Mouse (Mus musculus) stomach, postnatal 0 days (tissue): Measurements from ENCODE around the gene Ciao2a. TPM values are rescaled to one million over a fixed set of nuclear protein-coding genes. Genes with fewer than 3 reads are reported as not detected.

Experiments
- ATAC-seq: fragments of 200-750 bp; cut with Nextera tagmentation; 2 replicates; pipeline ENCODE4 v1.8.0; 2017; ENCODE audit not compliant: low FRiP score, low TSS enrichment
- DNase-seq: peaks from one replicate; pipeline ENCODE4 v3.0.0-alpha.2; 2016; ENCODE audit warnings: low spot score
- H3K27ac ChIP-seq: fragments of 300-500 bp; sonication (generic); replicated peaks from 2 replicates; pipeline ENCODE4 v1.5.1; 2014; ENCODE audit warnings: mild to moderate bottlenecking, control low read depth
- H3K27me3 ChIP-seq: fragments of 300-500 bp; sonication (generic); 2 replicates; pipeline ENCODE4 v1.6.1; 2014; ENCODE audit warnings: low read length; ENCODE audit not compliant: control insufficient read depth, insufficient read depth
- H3K36me3 ChIP-seq: fragments of 300-500 bp; sonication (generic); 2 replicates; pipeline ENCODE4 v1.6.1; 2014; ENCODE audit warnings: low read length, mixed read lengths; ENCODE audit not compliant: control insufficient read depth, insufficient read depth
- H3K4me1 ChIP-seq: fragments of 300-500 bp; sonication (generic); replicated peaks from 2 replicates; pipeline ENCODE4 v1.6.1; 2014; ENCODE audit warnings: antibody characterized with exemption; ENCODE audit not compliant: control insufficient read depth, insufficient read depth
- H3K4me2 ChIP-seq: fragments of 300-500 bp; sonication (generic); replicated peaks from 2 replicates; pipeline ENCODE4 v1.6.1; 2014; ENCODE audit warnings: low read depth, mild to moderate bottlenecking, control low read depth, moderate library complexity
- H3K4me3 ChIP-seq: fragments of 300-500 bp; sonication (generic); 2 replicates; pipeline ENCODE4 v1.5.1; 2014; ENCODE audit warnings: low read depth, low read length, control low read depth
- H3K9ac ChIP-seq: fragments of 300-500 bp; sonication (generic); 2 replicates; pipeline ENCODE4 v1.6.1; 2014; ENCODE audit warnings: mild to moderate bottlenecking, low read length, control low read depth, mixed read lengths
- H3K9me3 ChIP-seq: fragments of 300-500 bp; sonication (generic); 2 replicates; pipeline ENCODE4 v1.6.1; 2016; ENCODE audit warnings: low read length; ENCODE audit not compliant: control insufficient read depth
- CTCF ChIP-seq: IDR thresholded peaks from 2 replicates; pipeline ENCODE4 v1.5.1; 2016; ENCODE audit warnings: antibody characterized with exemption, low read depth, mild to moderate bottlenecking, moderate library complexity
- EP300 ChIP-seq: optimal IDR thresholded peaks from 2 replicates; pipeline ENCODE3; 2016; ENCODE audit warnings: antibody characterized with exemption
- WGBS: fragments of 180-500 bp; shearing (Covaris S2); extraction: QIAGEN DNeasy Blood & Tissue Kit; methylation state at CpG from one replicate; pipeline ENCODE4 v1.1.7; 2014; 5-methylcytosine and 5-hydroxymethylcytosine counted together
- polyA plus RNA-seq: library from polyadenylated mRNA; unstranded; fragments of >200 nt; fragmentation: Nextera tagmentation; extraction: Ambion mirVana; gene quantifications from 2 replicates; pipeline ENCODE4 v1.2.1, GENCODE M21; 2015

The Ciao2a gene
- polyA plus RNA-seq, result 131 and 138 TPM in 2 replicates

- H3K27ac ChIP-seq, result peak within 1 kb of the TSS; percentile 67
- peak within 1 kb of the TSS; percentile 69 for H3K4me2 ChIP-seq
- WGBS, result under 1% methylated on average over 34 of the region's 34 CpGs
- 0 out of 2 replicates have a peak, but pooled peaks cover 3% of the 10 kb centered on the region for H3K4me1 ChIP-seq
- ATAC-seq, result peak; percentile 85
- H3K36me3 ChIP-seq, result no peaks in the 10 kb centered on the region
- peak; percentile 28 for TF ChIP-seq CTCF
- TF ChIP-seq EP300, result no peak
- H3K4me3 ChIP-seq, result peak within 1 kb of the TSS; percentile 50
- H3K9me3 ChIP-seq, result no peaks in the 10 kb centered on the region
- peak; percentile 92 for DNase-seq
- no peaks in the 10 kb centered on the region for H3K27me3 ChIP-seq
- peak within 1 kb of the TSS; percentile 54 for H3K9ac ChIP-seq
Measured at GRCm38 (mm10) chr9:66126456-66127192, at the start of gene Ciao2a, which contains the start of gene Snx1. Ciao2a (plus strand) TSS chr9:66126611. Snx1 (minus strand) TSS chr9:66126587.

- Histone ChIP-seq H3K4me2 (no peak overlapping the region), H3K27ac (no peak overlapping the region), H3K4me3 (no peak overlapping the region), H3K9me3 (no peaks in the 10 kb centered on the region), H3K27me3 (no peaks in the 10 kb centered on the region), H3K4me1 (no peaks in the 10 kb centered on the region; the same call in 1 of the 2 replicates), H3K36me3 (no peaks in the 10 kb centered on the region), H3K9ac (no peak overlapping the region)
- TF ChIP-seq EP300 (no peak), CTCF (no peak)
- ATAC-seq, result no peak
- 65% methylated on average over 3 of the region's 3 CpGs for WGBS
- no peak for DNase-seq
Measured at GRCm38 (mm10) chr9:66078072-66078471, 48.3 kb upstream of the Ciao2a start.

- no peak overlapping the region for H3K4me3 ChIP-seq
- DNase-seq (peak; percentile 47), ATAC-seq (no peak)
- WGBS, result 6% methylated on average over 14 of the region's 14 CpGs
- H3K27ac ChIP-seq, result no peak overlapping the region
- 0 out of 2 replicates have a peak overlapping the region, but pooled peaks have one; percentile 8 for H3K4me2 ChIP-seq
- H3K36me3 ChIP-seq, result no peaks in the 10 kb centered on the region
- no peak overlapping the region for H3K9ac ChIP-seq
- H3K27me3 ChIP-seq, result no peaks in the 10 kb centered on the region
- H3K4me1 ChIP-seq, result no peaks in the 10 kb centered on the region; the same call in 1 of the 2 replicates
- H3K9me3 ChIP-seq, result no peaks in the 10 kb centered on the region
- TF ChIP-seq CTCF (no peak), EP300 (no peak)
Measured at GRCm38 (mm10) chr9:66078493-66078892, 47.9 kb upstream of the Ciao2a start.

GRCm38 (mm10) chr9:66080804-66081459, 45.5 kb upstream of the Ciao2a start:
- WGBS, result 64% methylated on average over 3 of the region's 3 CpGs
- DNase-seq, result no peak
- ATAC-seq, result no peak
- Histone ChIP-seq H3K9ac (no peak overlapping the region), H3K27me3 (no peaks in the 10 kb centered on the region), H3K9me3 (no peaks in the 10 kb centered on the region), H3K36me3 (no peaks in the 10 kb centered on the region), H3K4me2 (no peak overlapping the region), H3K4me1 (no peaks in the 10 kb centered on the region; the same call in 1 of the 2 replicates), H3K27ac (no peak overlapping the region), H3K4me3 (no peak overlapping the region)
- TF ChIP-seq EP300, result no peak
- TF ChIP-seq CTCF, result no peak

- H3K9me3 ChIP-seq, result no peaks in the 10 kb centered on the region
- no peak overlapping the region for H3K9ac ChIP-seq
- no peak overlapping the region for H3K4me2 ChIP-seq
- peaks cover 2% of the 10 kb centered on the region; the same call in 1 of the 2 replicates for H3K36me3 ChIP-seq
- TF ChIP-seq EP300, result no peak
- TF ChIP-seq CTCF, result no peak
- DNase-seq, result no peak
- H3K27me3 ChIP-seq, result no peaks in the 10 kb centered on the region
- H3K4me3 ChIP-seq, result no peak overlapping the region
- 73% methylated on average over 4 of the region's 4 CpGs for WGBS
- no peaks in the 10 kb centered on the region; the same call in 1 of the 2 replicates for H3K4me1 ChIP-seq
- no peak overlapping the region for H3K27ac ChIP-seq
- no peak for ATAC-seq
Measured at GRCm38 (mm10) chr9:66081999-66082398, 44.4 kb upstream of the Ciao2a start.
